Mouse (Mus musculus): ENCODE results near the gene Zic5. TPM values are rescaled to one million over a fixed set of nuclear protein-coding genes. Genes with fewer than 3 reads are reported as not detected.
"Not testable (repeated sequence)": the region's sequence is repeated elsewhere in the genome, so short reads cannot be mapped to it uniquely, and the experiment has no call there.

Zic5 gene
- polyA plus RNA-seq, 1 experiment from 2014 or later, result 0.20 TPM

GRCm38 (mm10) chr14:122461500-122461899, 4.0 kb downstream of the Zic5 start:
- peaks cover 69% of the 10 kb centered on the region for H3K27me3 ChIP-seq
- no peak for ATAC-seq (ENCODE audit: insufficient number of reproducible peaks, insufficient read depth, low FRiP score, low TSS enrichment, low read depth)
- no peaks in the 10 kb centered on the region for H3K9me3 ChIP-seq
- H3K27ac ChIP-seq, result no peak overlapping the region
- H3K36me3 ChIP-seq, result no peaks in the 10 kb centered on the region
- no peak overlapping the region for H3K9ac ChIP-seq
- H3K4me1 ChIP-seq, result peaks cover 24% of the 10 kb centered on the region
- no peak overlapping the region for H3K4me3 ChIP-seq
- 37% methylated on average over 3 of the region's 3 CpGs for WGBS
- no peak overlapping the region for H3K4me2 ChIP-seq

DNA sequence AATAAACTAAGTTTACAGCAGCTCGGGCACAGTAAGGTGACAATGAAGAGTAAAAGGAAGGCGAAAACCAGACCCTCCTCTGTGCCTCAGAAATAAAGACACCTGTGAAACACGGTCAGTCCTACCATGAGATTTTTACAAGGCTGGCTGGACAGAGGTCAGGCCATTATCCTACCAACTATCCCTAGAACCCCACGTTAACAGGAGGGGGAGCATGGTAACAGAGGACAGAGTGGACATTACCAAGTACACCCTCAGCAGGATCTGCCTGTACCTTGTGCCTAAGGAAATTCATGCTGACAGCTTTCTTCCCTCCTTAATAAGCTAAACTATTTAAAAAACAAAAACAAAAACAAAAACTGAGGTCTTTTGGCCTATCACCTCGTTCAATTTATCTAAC, 5.3 kb downstream of the Zic5 start:
- Histone ChIP-seq H3K4me1 (peaks cover 21% of the 10 kb centered on the region), H3K4me2 (no peak overlapping the region), H3K9ac (no peak overlapping the region), H3K27ac (no peak overlapping the region), H3K9me3 (no peaks in the 10 kb centered on the region), H3K4me3 (no peak overlapping the region), H3K36me3 (no peaks in the 10 kb centered on the region), H3K27me3 (peaks cover 63% of the 10 kb centered on the region)
- ATAC-seq (ENCODE audit: insufficient number of reproducible peaks, insufficient read depth, low FRiP score, low TSS enrichment, low read depth), result no peak
- 60% methylated on average over 5 of the region's 5 CpGs for WGBS

- Histone ChIP-seq H3K27ac (no peak overlapping the region), H3K27me3 (peaks cover 63% of the 10 kb centered on the region), H3K36me3 (no peaks in the 10 kb centered on the region), H3K4me3 (no peak overlapping the region), H3K4me2 (no peak overlapping the region), H3K4me1 (peaks cover 17% of the 10 kb centered on the region), H3K9me3 (no peaks in the 10 kb centered on the region), H3K9ac (no peak overlapping the region)
- 91% methylated on average over 1 of the region's 1 CpGs for WGBS
- no peak for ATAC-seq (ENCODE audit: insufficient number of reproducible peaks, insufficient read depth, low FRiP score, low TSS enrichment, low read depth)
These were observed 5.7 kb downstream of the Zic5 start for GRCm38 (mm10) chr14:122459776-122460175.

DNA sequence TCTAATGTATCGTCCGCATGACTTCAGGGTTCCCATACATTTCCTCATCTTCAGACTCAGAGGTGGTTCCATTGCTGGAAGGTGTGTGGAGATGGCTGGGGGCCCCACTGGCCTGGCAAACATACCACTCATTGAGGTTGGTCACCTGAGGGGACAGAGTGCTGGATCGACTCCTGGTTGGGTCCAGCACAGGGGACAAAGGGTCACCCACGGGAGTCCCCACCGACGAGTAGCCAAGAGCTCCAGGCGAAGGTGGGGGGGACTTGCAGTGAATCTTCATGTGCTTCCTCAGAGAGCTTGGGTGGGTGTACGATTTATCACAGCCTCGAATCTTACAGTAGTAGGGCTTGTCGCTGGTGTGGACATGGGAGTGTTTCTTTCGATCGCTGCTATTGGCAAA, 6.1 kb downstream of the Zic5 start:
- Histone ChIP-seq H3K27me3 (peaks cover 62% of the 10 kb centered on the region), H3K4me1 (peaks cover 12% of the 10 kb centered on the region)
- H3K9me3 ChIP-seq; H3K27ac ChIP-seq; H3K9ac ChIP-seq; H3K36me3 ChIP-seq; ATAC-seq (ENCODE audit: insufficient number of reproducible peaks, insufficient read depth, low FRiP score, low TSS enrichment, low read depth); H3K4me3 ChIP-seq; H3K4me2 ChIP-seq: not testable (repeated sequence)
- 76% methylated on average over 12 of the region's 12 CpGs for WGBS

DNA sequence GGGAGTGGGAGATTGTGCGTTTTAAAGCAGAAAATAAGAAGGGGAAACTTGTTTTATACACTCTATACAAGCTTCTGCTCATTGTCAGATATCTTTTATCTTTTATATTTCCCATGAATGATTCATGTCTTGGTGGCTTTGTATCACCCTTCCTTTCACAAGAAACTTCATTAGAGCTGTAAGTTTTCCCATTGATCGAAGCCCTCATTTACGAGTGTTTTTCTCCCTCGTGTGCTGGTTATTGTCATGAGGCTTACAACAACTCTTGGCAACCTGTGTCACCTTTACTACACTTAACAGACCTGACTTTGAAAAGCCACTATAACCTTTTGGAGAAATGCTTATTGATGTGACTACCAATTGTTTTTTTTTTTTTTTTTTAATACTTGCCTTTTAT, 9.9 kb downstream of the Zic5 start:
- 75% methylated on average over 4 of the region's 4 CpGs for WGBS
- ATAC-seq (ENCODE audit: insufficient number of reproducible peaks, insufficient read depth, low FRiP score, low TSS enrichment, low read depth), result no peak

GRCm38 (mm10) chr14:122454901-122455561, 10.4 kb downstream of the Zic5 start:
- H3K27me3 ChIP-seq, result peaks cover 64% of the 10 kb centered on the region
- no peak overlapping the region for H3K9ac ChIP-seq
- H3K9me3 ChIP-seq, result no peaks in the 10 kb centered on the region
- H3K4me1 ChIP-seq, result peaks cover 30% of the 10 kb centered on the region
- no peak overlapping the region for H3K27ac ChIP-seq
- H3K4me2 ChIP-seq, result no peak overlapping the region
- 62% methylated on average over 10 of the region's 10 CpGs for WGBS
- no peak for ATAC-seq (ENCODE audit: insufficient number of reproducible peaks, insufficient read depth, low FRiP score, low TSS enrichment, low read depth)
- H3K36me3 ChIP-seq, result no peaks in the 10 kb centered on the region
- no peak overlapping the region for H3K4me3 ChIP-seq

More for the DNA sequence above, 9.9 kb downstream of the Zic5 start:
- Histone ChIP-seq H3K4me3 (no peak overlapping the region), H3K4me1 (peaks cover 24% of the 10 kb centered on the region), H3K36me3 (no peaks in the 10 kb centered on the region), H3K4me2 (no peak overlapping the region), H3K27ac (no peak overlapping the region), H3K9me3 (no peaks in the 10 kb centered on the region), H3K9ac (no peak overlapping the region), H3K27me3 (peaks cover 64% of the 10 kb centered on the region)

DNA sequence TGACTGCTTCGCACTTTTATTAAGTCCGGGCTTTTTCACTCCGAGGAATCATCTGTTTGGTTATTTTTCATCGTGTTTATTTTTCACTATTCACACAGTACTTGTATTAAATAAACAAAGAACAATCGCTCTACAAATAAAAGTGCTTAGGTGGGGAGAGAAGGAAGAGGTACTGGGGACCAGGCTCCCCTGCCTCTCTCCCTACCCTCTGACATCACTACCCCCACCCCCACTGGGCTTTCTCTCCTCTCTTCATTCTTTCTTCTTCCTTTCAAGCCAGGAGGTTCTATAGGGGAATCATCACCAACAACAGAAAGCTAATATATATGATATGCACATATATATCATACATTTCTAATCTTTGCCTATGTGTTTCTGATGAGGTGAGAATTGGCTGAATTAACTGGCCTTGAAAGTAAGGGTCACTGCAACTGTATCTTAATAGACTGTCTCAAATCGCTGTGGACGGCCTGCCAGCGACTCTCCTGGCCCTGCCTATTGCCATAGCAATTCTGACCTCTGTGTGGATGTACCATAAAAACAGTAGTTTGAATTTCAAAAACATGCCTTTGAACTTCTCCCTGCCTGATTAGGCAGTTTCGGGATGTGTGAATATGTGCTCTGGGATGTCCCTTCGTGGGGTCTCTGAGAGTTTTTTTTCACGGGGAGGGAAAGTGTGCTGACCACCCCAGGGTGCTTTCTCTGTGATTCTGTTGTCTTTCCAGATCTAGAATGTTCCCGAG, 11.3 kb downstream of the Zic5 start:
- peaks cover 65% of the 10 kb centered on the region for H3K27me3 ChIP-seq
- H3K4me3 ChIP-seq, result peak overlapping the region; percentile 33
- ATAC-seq (ENCODE audit: insufficient number of reproducible peaks, insufficient read depth, low FRiP score, low TSS enrichment, low read depth), result no peak
- no peaks in the 10 kb centered on the region for H3K9me3 ChIP-seq
- H3K4me2 ChIP-seq, result peak overlapping the region; percentile 60
- no peaks in the 10 kb centered on the region for H3K36me3 ChIP-seq
- H3K4me1 ChIP-seq, result peaks cover 35% of the 10 kb centered on the region
- H3K27ac ChIP-seq, result no peak overlapping the region
- H3K9ac ChIP-seq, result no peak overlapping the region
- 20% methylated on average over 12 of the region's 12 CpGs for WGBS

DNA sequence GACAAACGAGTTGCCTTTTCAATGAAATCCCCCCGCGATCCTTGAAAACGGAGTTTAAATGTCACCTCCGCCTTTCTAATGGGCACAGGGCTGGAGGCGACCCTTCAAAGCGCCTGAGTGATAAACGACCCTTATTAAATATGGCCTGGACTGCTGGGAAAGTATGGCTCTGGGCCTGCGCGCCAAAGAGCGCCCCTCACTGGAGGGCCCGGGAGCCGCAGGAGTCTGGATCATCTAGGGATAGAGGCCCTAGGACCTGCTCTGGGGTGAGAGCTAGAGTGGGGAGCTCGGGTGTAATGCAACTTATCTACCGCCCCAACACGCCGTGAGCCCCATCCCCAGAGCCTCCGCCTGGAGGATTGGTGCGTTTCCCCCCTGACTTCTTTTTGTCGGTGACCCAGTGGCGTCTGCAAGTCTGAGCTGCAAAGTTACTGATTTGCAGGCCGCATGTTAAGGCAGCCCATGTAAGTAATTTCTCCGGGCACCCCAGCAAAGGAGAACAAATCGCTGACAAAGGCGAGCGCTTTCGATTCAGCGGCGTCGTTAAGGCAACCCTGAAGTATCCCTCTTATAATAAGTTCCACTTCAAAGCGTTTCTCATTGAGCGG, 12.0 kb downstream of the Zic5 start:
- peaks cover 35% of the 10 kb centered on the region for H3K4me1 ChIP-seq
- peak overlapping the region; percentile 60 for H3K4me2 ChIP-seq
- no peaks in the 10 kb centered on the region for H3K9me3 ChIP-seq
- no peak overlapping the region for H3K9ac ChIP-seq
- H3K27me3 ChIP-seq, result peaks cover 71% of the 10 kb centered on the region
- H3K27ac ChIP-seq, result no peak overlapping the region
- no peaks in the 10 kb centered on the region for H3K36me3 ChIP-seq
- peak overlapping the region; percentile 33 for H3K4me3 ChIP-seq
- WGBS, result 4% methylated on average over 32 of the region's 32 CpGs
- no peak for ATAC-seq (ENCODE audit: insufficient number of reproducible peaks, insufficient read depth, low FRiP score, low TSS enrichment, low read depth)

- H3K36me3 ChIP-seq, result no peaks in the 10 kb centered on the region
- peak overlapping the region; percentile 33; the same call in 1 of the 2 replicates for H3K4me3 ChIP-seq
- H3K4me2 ChIP-seq, result peak overlapping the region; percentile 60
- ATAC-seq (ENCODE audit: insufficient number of reproducible peaks, insufficient read depth, low FRiP score, low TSS enrichment, low read depth), result no peak
- peaks cover 35% of the 10 kb centered on the region for H3K4me1 ChIP-seq
- H3K9ac ChIP-seq, result no peak overlapping the region
- peaks cover 76% of the 10 kb centered on the region for H3K27me3 ChIP-seq
- no peaks in the 10 kb centered on the region for H3K9me3 ChIP-seq
- H3K27ac ChIP-seq, result no peak overlapping the region
- 21% methylated on average over 13 of the region's 13 CpGs for WGBS
These were observed 12.6 kb downstream of the Zic5 start for GRCm38 (mm10) chr14:122452701-122453387.

GRCm38 (mm10) chr14:122451551-122452145, 13.8 kb downstream of the Zic5 start:
- peak overlapping the region; percentile 93 for H3K4me2 ChIP-seq
- H3K9me3 ChIP-seq, result no peaks in the 10 kb centered on the region
- H3K9ac ChIP-seq, result no peak overlapping the region
- H3K4me1 ChIP-seq, result peaks cover 35% of the 10 kb centered on the region
- no peaks in the 10 kb centered on the region for H3K36me3 ChIP-seq
- H3K4me3 ChIP-seq, result peak overlapping the region; percentile 53; the same call in 1 of the 2 replicates
- no peak overlapping the region for H3K27ac ChIP-seq
- no peak for ATAC-seq (ENCODE audit: insufficient number of reproducible peaks, insufficient read depth, low FRiP score, low TSS enrichment, low read depth)
- peaks cover 84% of the 10 kb centered on the region for H3K27me3 ChIP-seq
- WGBS, result 60% methylated on average over 5 of the region's 5 CpGs
